Mouse (Mus musculus): ENCODE measurements at regions not wholly inside any gene's neighbourhood (a gene's known extent, or its start where the extent isn't known, plus 50 kb on each side); places are given as distances from the start of the nearest gene placed in this dataset.
A peak's percentile ranks its signal among the peaks of the same experiment; 100 is the strongest.

DNA sequence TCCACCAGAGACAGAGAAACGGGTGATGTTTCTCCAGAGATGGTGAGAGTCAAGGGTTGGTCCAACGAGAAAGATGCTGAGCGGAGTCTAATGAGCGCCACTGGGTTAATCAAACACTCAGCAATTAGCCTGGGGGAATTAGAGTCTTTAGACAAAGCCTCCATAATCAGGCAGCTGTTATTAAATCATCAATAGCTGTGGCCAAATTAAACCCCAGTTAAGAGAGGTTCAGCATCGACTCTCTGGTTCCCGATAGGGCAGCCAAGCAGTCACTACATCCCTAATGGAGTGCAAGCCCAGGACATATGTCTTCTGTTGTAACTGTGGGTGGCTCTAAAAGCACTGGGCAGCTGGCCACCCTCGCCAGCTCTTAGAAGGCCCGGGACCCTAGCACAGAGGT, 216.9 kb downstream of the Cryba4 start:
- DNase-seq = no peak

DNA sequence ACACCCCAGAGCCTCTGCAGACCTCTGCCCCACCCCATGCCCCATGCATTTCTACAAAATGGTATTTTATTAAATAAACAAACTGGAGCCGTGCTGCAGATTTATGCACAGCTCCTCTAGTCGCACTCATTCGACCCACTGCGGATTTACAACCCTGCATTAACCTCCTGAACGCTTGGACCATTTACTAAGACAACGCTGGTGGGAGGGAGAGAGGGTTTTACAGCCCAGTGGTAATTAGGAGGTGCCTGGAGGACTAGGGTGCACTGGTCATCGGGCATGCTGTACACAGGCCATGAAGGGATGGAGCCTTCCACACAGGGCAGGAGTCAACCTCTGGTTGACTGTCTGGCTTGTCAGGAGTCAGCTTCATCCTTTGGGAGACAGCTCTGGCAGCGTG, 215.2 kb downstream of the Cryba4 start:
- DNase-seq = no peak

DNA sequence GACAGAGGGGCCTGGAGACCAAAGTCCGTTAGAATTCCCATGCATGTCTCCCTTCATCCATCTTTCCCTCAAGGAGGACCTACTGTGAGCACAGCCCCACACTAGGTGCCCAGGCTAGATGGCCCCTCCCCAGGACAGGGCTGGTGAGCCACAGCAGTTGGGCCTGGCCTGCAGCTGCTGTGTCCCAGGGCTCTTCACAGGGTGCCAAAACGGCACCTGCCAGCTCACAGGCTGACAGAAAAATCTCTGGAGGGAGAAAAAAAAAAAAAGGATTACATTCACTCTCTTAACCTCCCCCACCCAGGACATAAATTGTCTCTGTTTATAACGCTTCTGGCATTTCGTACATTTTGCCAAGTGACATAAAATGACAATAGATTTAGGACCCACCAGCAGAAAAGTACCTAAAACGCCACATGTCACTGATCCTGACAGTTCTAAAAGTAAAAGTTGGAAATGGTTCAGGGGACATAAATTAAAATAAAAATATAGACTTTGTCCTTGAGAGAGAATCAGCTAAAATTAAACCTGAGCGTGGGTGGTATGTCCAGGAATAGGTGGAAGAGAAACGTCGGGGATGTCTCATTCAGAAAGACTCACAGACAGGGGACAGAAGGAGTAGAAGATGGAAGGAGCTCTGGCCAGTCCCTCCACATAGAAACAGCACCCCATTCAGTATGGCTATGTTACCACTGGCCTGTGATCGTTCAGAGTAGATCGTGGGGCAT, 212.5 kb downstream of the Cryba4 start:
- no peak for DNase-seq

DNA sequence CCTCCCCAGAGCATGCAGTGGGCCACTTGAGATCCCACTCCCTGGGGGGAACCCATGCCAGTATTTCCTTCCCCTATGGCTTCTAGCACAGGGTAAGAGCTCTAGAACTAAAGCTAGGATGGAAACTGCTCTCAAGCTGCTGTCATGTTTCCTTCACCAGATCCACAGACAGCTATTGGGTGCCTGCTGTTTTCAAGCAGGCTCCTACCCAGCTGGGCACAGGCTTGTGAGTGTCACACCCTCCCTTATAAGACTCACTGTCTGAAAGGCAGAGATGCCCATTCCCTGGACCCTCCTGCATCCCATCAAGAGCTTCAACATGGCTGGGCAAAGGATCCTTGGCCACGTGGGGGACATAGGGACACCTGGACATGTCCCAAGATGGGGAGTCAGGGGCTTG, 211.6 kb downstream of the Cryba4 start:
- DNase-seq = no peak

DNA sequence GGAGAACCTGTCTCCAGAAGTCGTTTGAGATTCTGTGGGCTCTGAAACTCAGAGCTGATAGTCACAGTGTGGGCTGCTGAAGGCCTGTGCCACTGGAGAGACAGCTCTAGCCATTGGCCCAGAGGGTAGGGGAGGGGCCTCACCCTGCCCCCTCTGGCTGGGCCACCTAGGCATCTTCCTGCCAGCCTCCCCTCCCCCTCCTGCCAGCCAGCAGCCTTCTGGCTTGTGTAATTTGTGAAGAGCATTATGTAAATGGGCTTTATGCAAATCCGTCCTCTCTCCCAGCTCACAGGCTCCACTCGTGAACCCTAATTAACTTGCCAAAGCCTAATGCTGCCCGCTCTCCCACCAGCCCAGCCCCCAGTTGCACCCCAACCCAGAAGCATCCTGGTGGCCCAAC, 211.0 kb downstream of the Cryba4 start:
- no peak for DNase-seq

DNA sequence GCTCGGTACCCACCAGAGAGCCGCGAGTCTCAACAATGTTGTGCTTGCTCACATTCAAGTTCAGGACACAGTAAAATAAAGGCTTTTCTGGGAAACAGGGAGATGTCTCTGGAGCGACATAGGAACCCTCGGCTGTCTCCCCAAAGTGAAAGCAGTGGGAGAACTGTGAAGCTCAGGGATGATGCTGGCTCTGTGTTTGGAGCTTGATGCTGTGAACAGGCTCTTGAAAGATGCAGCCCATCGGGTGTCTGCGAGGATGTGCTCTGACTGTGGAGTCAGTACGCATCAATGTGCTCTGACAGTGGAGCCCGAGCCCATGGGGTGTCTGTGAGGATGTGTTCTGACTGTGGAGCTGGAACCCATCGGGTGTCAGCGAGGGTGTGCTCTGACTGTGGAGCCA, 210.1 kb downstream of the Cryba4 start:
- no peak for DNase-seq

DNA sequence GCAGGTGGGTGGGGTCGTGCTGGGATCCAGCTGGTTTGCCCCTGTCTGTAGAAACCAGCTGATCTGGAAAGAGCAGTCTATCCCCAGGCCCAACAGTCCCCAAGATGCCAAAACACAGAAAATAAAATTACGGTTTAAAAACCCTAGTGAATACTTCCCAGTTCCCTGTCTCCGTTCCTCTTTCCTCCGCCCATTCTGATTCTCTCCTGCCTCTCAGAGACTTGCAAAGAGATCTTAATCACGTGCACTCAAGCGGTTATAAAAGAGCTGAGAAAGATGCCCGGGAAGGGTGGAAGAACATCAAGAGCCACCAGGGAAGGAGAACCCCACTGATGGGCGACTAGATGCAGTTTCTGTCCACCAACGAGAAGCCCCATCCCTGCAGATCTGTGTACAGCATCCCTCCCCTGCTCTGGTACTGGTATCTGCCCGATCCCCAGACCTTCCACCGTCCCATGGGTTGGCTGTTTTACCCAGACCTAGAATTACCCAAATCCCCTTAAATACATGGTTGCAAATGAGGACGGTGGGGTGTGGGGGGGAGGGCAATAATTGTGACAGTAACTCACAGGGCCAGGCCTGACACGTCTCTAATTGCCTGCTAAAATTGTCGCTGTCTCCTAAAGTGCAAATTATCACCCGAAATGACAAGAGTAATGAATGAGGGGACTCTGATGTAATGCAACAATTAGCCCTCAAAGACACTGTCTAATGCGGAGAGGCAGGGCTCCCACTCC, 202.1 kb downstream of the Cryba4 start:
- DNase-seq = no peak

DNA sequence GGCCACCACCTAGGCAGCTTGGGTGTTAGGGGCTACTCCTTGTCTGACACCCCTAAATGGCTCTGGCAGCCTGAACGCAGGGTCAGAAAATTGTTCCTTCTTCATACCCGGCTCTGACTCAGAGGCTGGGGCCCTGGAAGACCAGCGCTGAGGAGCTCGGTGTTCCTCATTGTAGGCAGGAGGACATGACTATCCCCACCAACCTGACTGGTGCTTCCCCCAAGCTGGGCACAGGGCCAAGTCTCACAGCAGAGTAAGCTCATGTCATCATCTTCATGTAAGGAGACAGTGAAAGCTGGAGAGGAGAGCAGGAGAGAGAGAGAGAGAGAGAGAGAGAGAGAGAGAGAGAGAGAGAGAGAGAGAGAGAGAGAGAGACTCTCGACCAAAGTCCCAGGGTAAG, 201.4 kb downstream of the Cryba4 start:
- no peak for DNase-seq

DNA sequence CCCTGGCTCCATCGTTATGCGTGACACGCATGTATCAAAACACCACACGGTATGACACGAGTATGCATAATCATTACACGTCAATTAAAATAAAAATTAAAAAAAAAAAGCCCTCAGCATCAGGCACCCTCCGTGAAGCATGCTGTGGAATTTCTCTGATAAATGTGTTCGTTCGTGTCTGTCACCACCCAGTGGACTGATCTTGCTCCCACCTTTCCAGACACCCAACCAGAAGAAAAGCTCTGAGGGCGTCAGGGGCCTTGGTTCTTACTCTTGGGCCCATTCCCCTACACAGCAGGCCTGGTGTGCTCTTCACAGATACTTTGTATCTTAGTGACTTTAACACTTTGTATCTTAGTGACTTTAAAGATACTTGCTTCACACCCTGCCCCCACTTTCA, 200.5 kb downstream of the Cryba4 start:
- no peak for DNase-seq

DNA sequence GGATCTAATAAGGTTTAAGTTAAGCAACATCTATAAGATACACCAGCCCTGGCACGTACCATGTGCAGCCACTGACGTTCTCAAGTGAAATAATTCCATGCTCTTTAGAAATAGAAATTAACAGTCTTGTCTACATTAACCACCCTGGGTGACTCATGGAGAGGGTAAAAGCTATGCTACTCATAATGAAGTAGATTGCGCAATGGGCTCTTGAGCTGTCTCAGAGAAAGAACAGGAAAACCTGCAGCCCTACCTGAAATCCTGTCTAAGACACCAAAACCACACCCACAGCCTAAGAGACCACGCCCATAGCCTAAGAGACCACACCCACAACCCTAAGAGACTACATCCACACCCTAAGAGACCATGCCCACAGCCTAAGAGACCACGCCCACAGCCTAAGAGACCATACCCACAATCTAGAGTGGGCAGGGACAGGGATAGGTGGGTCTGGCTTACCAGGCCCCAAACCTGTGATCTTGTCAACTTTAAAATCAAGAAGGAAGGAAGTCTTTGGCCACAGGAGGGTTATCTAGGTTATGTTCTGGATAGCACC, 198.6 kb downstream of the Cryba4 start:
- DNase-seq = no peak

DNA sequence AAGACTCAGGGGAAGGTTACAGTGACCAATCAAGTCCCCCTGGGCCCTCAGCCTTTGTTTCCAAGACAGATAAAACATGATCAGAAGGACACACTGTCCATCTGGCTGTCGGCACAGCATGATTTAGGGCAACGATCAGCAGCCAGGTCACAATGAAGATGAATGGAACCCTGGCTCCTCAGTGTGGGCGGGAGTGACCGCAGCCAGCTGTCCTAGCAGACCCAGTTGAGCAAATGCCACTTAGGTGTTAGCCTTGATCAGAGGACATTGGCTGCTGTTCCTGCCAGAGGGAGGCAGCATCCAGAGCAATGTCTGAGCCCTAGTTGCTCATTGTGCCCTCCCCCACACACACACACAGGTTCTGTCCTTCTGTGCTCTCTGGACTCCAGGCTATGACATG, 197.3 kb downstream of the Cryba4 start:
- no peak for DNase-seq

DNA sequence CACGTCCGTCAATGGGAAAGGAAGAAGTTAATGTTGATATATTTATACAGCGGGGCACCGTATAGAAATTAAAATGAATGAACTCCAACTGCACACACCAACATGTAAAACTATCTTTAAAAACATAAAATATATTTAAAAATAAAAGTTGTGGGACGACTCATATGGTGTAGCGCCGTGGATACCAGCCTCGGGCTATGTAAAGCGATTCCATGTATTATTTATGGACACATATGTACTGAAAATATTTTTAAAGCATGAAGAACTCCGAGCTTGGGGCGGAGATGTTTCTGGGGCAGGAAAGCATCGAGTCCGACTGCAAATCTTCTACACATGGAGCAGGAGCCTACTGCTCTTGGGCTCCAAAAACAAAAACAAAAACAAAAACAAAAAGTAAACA, 182.4 kb downstream of the Cryba4 start:
- no peak for DNase-seq

DNA sequence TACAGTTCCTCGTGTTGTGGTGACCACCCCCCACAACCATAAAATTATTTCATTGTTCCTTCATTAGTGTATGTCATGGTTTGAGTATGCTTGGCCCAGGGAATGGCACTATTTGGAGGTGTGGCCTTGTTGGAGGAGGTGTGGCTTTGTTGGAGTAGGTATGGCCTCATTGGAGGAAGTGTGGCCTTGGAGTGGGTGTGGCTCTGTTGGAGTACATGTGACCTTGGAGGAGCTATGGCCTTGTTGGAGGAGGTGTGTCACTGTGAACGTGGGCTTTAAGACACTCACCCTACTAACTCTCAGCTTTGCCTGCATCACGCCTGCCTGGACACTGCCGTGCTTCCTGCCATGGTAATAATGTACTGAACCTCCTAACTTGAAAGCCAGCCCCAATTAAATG, 179.9 kb downstream of the Cryba4 start:
- no peak for DNase-seq

DNA sequence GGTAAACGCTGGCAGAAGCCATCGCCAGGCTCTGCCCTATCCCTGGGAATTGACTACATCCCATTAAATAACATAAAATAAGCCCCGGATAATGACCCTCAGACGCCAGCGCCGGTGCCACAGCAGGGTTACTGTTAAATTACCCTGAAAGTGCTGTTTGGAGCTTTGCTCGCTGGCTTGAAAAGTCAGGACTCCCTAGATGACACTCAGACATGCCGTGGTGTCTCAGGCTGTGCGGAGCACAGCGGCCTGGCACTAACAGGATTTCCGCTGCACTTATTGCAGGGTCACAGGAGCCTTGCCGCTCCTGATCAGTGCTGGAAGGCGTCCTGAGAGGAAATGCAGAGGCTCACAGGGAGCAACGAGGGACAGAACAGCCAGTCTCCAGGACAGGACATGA, 175.2 kb downstream of the Cryba4 start:
- DNase-seq = no peak

DNA sequence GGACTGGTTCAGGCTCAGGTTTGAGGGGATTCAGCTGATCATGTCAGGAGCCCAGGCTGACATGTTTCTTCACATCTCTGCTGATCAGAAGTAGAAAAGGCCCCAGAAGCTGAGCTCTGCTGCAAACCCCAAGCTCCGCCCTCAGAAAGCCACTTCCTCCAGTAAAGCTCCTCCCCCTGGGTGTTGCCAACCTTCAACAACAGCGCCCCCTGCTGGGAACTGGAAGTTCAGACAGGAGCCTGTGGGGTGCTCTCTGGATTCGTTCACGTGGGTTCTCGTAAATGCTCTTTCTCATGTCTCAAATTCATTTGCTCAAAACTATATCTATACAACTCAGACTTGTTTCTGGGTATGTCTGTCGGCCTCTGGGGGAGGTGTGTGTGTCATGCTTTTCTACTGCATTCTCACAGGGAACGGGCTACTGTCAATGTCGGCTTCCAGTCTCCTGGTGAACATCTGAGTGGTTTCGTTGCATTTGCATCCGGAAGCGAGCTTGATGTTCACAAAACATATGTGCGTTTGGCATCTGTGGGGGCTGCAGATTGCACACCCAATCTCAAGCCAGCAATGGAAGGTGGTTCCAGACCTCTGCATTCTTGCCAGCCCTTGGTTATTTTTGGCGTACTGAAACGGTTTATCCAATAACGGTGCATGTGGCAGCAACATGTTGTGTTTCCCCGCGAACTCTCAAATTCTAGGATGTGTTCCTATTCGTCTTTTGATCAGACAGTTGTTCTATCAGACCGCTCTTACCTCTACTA, 174.3 kb downstream of the Cryba4 start:
- no peak for DNase-seq

DNA sequence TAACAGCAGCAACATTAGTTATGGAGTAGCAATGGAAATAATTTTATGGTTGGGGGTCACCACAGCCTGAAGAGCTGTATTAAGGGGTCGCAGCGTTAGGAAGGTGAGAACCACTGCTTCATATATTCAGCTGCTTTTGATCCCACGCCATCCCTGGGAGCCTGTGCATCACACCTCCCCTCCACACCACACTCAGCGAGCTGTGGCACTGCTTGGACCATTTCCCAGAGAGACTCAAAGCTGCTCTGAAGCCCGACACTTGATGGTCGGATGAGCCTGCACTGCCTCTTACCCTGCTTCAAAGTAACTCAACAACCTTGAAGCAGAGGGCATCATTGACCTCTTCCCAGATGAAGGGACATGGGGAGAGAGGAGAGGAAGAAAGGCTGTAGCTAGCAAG, 171.3 kb downstream of the Cryba4 start:
- DNase-seq = no peak

DNA sequence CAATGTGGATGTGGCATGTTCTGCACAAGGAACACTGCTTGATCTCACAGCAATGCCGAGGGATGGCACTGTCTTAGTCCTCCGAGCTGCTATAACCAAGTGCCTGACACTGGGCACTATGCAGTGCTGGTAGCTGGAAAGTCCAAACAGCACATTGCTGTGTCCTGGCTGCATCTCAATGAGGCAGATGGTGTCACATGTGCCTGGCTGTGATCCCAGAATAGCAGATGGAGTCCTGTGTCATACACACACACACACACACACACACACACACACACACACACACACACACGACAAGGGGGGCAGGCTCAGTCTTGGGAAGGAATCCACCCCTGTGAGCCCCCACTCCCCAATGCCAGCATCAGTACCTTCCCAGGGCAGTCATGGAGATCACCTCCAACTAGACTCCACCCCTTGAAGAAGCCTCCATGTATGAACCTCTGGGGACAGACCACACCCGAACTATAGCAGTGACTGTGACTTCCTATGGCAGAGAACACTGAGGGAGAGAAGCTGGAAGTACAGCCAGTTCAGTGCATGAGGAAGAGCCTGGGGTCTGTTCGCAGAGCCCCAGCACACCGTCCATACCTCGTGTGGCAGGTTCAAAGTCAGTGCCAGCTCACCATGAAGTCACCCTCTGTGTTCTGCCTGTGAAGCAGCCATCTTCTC, 160.3 kb downstream of the Cryba4 start:
- DNase-seq = peak; percentile 24

DNA sequence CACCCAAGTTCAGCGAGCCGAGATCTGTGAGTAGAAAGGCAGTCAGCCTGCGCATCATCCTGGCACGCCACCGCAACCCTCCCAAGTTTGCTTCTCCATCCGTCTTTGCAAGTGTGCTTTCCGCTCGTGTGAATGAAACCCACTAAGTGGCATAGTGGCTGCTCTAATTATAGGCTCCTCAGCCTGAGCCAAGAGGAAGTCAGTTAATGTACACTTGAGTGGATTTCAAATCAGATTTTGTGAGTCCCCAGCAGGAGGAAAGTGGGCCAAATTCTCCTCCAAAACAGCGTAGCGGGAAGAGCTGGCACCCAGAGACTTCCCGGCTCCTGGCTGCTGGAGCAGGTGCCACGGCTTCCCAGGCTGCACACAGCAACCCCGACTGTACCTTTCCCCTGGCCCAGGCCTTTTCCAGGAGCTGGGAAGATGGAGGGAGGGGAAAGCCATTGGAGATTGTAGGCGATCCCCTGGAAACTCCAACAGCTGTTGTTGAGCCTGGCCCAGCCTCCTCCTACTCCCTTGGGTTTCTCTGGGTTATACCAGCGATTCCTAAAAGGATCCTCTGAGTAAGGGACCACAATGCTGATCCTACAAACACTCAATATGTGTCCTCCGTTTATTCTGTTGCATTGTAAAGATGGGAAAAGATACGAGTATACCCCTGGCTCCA, 158.3 kb downstream of the Cryba4 start:
- DNase-seq = peak; percentile 34

DNA sequence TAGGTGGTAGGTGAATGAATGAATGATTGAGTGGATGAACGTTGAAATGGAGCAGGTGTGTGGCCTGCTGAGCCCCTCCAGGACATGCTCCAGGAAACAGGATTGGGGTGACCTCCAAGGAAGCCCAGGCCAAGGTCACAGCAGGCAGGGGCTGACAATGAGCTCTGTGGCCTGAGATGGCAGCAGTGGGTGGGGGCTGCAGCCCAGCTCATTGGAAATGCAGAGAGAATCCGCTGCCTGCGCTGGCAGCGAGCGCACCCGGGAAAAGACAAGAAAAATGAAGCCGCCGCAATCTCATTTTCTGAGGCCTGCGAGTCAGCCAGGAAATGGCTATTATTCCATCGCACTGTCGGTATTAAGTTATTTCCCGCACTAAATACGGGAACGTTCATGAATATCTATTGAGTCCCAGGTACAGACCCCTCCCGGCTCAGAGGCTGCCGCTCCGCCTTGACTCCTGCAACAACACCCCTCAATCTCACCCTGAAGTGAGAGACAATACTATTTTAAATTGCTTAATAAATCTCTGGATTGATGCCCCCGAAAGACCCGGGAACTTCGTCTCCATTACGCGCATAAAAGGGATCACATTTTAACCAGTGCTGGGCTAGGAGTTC, 153.7 kb downstream of the Cryba4 start:
- no peak for DNase-seq

DNA sequence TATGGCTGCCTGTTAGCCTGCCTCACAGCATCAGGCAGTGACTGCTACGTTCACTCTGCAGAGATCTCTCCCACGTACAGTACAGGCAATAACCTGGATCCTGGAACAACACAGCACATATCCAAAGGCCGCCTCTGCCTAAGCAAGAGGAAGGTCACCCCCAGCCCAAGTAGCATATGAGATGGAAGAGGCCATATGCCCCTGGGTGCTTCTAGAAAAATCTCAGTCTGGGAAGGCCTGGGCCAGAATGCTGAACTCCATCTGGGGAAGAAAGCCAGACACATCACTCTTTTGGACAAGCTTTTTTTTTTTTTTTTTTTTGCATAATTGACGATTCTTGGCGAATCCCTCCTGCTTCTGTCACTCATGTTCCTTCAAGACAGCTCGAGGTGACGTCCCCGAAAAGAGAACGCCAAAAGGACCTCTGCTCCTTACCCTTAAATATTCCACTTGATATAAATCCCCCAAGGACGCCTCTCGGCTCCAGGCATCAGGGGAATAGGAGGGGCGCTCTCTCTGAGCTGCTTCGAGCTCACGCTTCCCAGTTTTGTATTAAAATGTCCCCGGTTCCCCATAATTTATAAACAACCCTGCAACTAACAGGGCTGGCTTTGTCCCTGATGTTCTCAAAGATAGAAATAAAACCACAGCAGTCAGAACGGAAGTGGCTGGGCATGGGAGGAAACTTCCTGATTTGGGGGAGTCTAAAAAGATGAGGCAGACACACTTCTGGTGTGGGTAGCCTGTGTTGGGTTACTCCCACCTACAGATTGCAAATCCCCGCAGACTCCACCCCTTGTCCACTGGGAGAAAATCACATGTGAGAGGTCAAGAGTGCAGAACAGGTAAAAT, 150.4 kb downstream of the Cryba4 start:
- no peak for DNase-seq

DNA sequence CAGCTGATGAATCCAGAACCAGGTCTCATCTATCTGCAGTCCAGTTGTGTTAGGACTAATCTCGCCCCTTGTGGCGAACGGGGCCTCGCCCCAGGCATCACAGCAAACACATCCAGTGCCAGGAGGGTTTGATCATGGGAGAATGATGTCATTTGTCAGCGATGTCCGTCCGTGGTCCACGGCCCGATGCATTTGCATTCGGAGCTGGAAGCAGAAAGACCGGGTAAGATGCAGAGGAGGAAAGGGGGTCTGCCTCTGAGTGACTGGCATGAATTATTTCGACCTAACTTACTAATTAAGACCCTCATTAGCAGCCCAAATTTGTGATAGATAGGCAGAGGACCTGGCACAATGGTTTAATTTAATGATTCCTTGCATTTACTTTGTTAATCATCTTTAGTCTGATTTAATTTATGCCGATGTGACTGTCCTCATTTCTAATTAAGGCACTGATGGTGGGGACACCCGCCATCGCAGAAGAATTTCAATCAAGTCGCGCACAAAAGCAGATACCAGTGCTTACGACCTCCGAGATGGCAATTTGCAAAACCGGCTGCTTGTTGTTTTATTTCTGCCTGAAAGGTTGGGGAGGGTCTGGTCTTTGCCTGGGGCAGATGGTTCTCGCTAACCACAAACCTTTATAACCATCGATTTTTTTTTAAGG, 141.9 kb downstream of the Cryba4 start:
- DNase-seq = no peak
